25 mouse cellular contexts compared by ENCODE assay signal in the genomic region with DNA sequence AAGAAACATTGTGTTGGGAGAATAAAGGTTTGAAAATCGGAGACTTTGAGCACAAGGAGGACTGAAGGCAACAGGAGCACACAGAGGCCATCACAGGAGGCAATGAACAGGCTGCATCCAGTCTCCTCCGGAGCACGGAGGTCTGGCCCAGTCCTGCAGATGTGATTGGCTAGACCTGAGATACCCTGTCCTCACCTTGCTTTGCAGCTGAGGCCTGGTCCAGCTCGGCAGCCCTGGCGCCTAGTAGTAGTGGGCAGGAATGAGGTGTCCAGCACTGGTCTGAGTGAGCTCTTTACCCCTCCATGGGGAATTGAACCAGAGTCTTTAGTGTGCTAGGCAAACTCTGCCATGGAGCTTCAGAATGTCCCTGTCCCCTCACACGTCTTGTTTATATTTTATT. TPM values are rescaled to one million over a fixed set of nuclear protein-coding genes. Genes with fewer than 3 reads are reported as not detected.
DNase-seq lines count a peak whose midpoint lies in the region; ATAC-seq and TF ChIP-seq lines count a peak whose summit lies in the region.
"Had no signal": no experiment of that assay in that cellular context is flagged by ENCODE, and none has a peak within 500 bp of the region (broad histone marks: within the 10 kb centered on the region; RNA-seq: fewer than 3 reads in every experiment).

No protein-coding gene starts in this region.

- H3K27ac ChIP-seq in spleen, adult 2 months (ENCODE audit: insufficient read depth, low read length): peak overlapping the region; percentile 98
- H3K27ac ChIP-seq in bone marrow, adult 2 months (ENCODE audit: control insufficient read depth, insufficient read depth, low read depth, low read length, poor library complexity): peak overlapping the region; percentile 93
- H3K27ac ChIP-seq in liver, embryonic 15.5 days (replicated peaks): peak overlapping the region; percentile 81
- H3K27ac ChIP-seq: hindbrain, embryonic 13.5 days; limb, embryonic 12.5 days; lung, embryonic 15.5 days; neural tube, embryonic 15.5 days; stomach, embryonic 15.5 days had no signal

- no peak; the same call in 1 of the 2 replicates for ATAC-seq in liver, embryonic 15.5 days (ENCODE audit: insufficient read depth)
- no peak for ATAC-seq in erythroid progenitor cell, adult 5-6 weeks (replicated peaks; ENCODE audit: low FRiP score, poor library complexity, severe bottlenecking)
- ATAC-seq: forebrain, postnatal 0 days; inflammation-experienced regulatory T-cells, adult 6 months; Patski had no signal

- H3K9ac ChIP-seq in liver, embryonic 15.5 days: peak overlapping the region; percentile 9; the same call in 1 of the 2 replicates
- H3K9ac ChIP-seq: forebrain, postnatal 0 days; hindbrain, embryonic 13.5 days; limb, embryonic 12.5 days; lung, embryonic 15.5 days; midbrain, embryonic 12.5 days; neural tube, embryonic 15.5 days; stomach, embryonic 15.5 days had no signal

- peaks cover 5% of the 10 kb centered on the region; the same call in 1 of the 2 replicates for H3K36me3 ChIP-seq in spleen, adult 2 months (ENCODE audit: control insufficient read depth, insufficient read depth, low read length)
- no peaks in the 10 kb centered on the region for H3K36me3 ChIP-seq in liver, embryonic 15.5 days (replicated peaks)
- H3K36me3 ChIP-seq: hindbrain, embryonic 13.5 days; limb, embryonic 12.5 days; lung, embryonic 15.5 days; midbrain, embryonic 12.5 days; neural tube, embryonic 15.5 days; stomach, embryonic 15.5 days had no signal

- H3K4me3 ChIP-seq in spleen, adult 2 months (ENCODE audit: extremely low read depth, insufficient read depth, insufficient read length): peak overlapping the region; percentile 82
- peak overlapping the region; percentile 70 for H3K4me3 ChIP-seq in bone marrow, adult 2 months (replicated peaks; ENCODE audit: control insufficient read depth, low read depth, low read length)
- H3K4me3 ChIP-seq in liver, embryonic 15.5 days (replicated peaks): peak overlapping the region; percentile 37
- H3K4me3 ChIP-seq: hindbrain, embryonic 13.5 days; limb, embryonic 12.5 days; lung, embryonic 15.5 days; midbrain, embryonic 12.5 days; neural tube, embryonic 15.5 days; stomach, embryonic 15.5 days had no signal

- no peak for TF ChIP-seq CTCF in spleen, adult 2 months (IDR thresholded peaks at IDR 0.05; ENCODE audit: extremely low read depth, insufficient read depth, insufficient read length, insufficient replicate concordance)
- no peak for TF ChIP-seq CTCF in bone marrow, adult 2 months (IDR thresholded peaks at IDR 0.05; ENCODE audit: control insufficient read depth, insufficient read depth, low read length)

- peak; percentile 23; the same call in 1 of the 2 replicates for TF ChIP-seq POLR2A in spleen, adult 2 months (IDR thresholded peaks at IDR 0.05; ENCODE audit: low read depth, low read length)
- TF ChIP-seq POLR2A in bone marrow, adult 2 months (IDR thresholded peaks at IDR 0.05; ENCODE audit: borderline replicate concordance, control insufficient read depth, low read depth, low read length): peak; percentile 35; the same call in 1 of the 2 replicates

- H3K4me1 ChIP-seq in spleen, adult 2 months (ENCODE audit: control insufficient read depth, insufficient read depth, insufficient read length): peaks cover 53% of the 10 kb centered on the region
- H3K4me1 ChIP-seq in bone marrow, adult 2 months (ENCODE audit: control insufficient read depth, insufficient read depth, low read length): peaks cover 4% of the 10 kb centered on the region; the same call in 1 of the 2 replicates
- peaks cover 46% of the 10 kb centered on the region for H3K4me1 ChIP-seq in liver, embryonic 15.5 days (replicated peaks)
- H3K4me1 ChIP-seq: stomach, embryonic 15.5 days had no signal

- no peaks in the 10 kb centered on the region for H3K9me3 ChIP-seq in liver, embryonic 15.5 days (replicated peaks)
- H3K9me3 ChIP-seq: hindbrain, embryonic 13.5 days; limb, embryonic 12.5 days; lung, embryonic 15.5 days; midbrain, embryonic 12.5 days; neural tube, embryonic 15.5 days; stomach, embryonic 15.5 days had no signal

- peak overlapping the region; percentile 48 for H3K4me2 ChIP-seq in liver, embryonic 15.5 days
- H3K4me2 ChIP-seq: hindbrain, embryonic 13.5 days; limb, embryonic 12.5 days; lung, embryonic 15.5 days; midbrain, embryonic 12.5 days; neural tube, embryonic 15.5 days; stomach, embryonic 15.5 days had no signal

- no peaks in the 10 kb centered on the region for H3K27me3 ChIP-seq in spleen, adult 2 months (ENCODE audit: control insufficient read depth, insufficient read depth, low read length)
- no peaks in the 10 kb centered on the region for H3K27me3 ChIP-seq in liver, embryonic 15.5 days
- H3K27me3 ChIP-seq: hindbrain, embryonic 13.5 days; limb, embryonic 12.5 days; lung, embryonic 15.5 days; midbrain, embryonic 12.5 days; neural tube, embryonic 15.5 days; Patski; stomach, embryonic 15.5 days had no signal

- 30% methylated on average over 6 of the region's 6 CpGs for WGBS in spleen, adult 2 months
- WGBS in bone marrow, adult 2 months: 30% methylated on average over 6 of the region's 6 CpGs
- 49% methylated on average over 6 of the region's 6 CpGs for WGBS in liver, embryonic 15.5 days (ENCODE audit: insufficient replicate concordance)

- peak in 1 of 2 experiments; percentile 33 for DNase-seq in spleen, adult 2 months (ENCODE audit: low read depth in 1 of 2, low spot score in 2 of 2)
- no peak for DNase-seq in spleen, adult 18-20 months
- no peak for DNase-seq in right cerebral cortex, postnatal 10 days (ENCODE audit: low spot score in 2 of 2)
- DNase-seq in embryo, embryonic 10.5 days (ENCODE audit: low spot score): no peak
- DNase-seq: adrenal gland, postnatal 36 days; cerebellum, adult 11 months; cerebellum, adult 9-11 months; forebrain, postnatal 0 days; gastrocnemius, postnatal 36 days; heart, postnatal 36 days; layer of hippocampus, postnatal 36 days had no signal

RNA-seq across cellular contexts. Expression of a gene that starts 0.7 kb away (rescaled TPM):
- polyA plus RNA-seq in spleen, adult 2 months (2012; rRNA removed): 98.5 and 112 TPM in 2 replicates
- polyA plus RNA-seq in bone marrow, adult 2 months (2011; ENCODE audit: insufficient read depth, insufficient read length, low replicate concordance, missing spikeins): 41.3 and 96.3 TPM in 2 replicates
- polyA plus RNA-seq in liver, embryonic 15.5 days (2015; fragmentation: Nextera tagmentation; extraction: Ambion mirVana): 57.4 and 80.7 TPM in 2 replicates
- 5.0 and 6.3 TPM in 2 replicates for total RNA-seq in erythroid progenitor cell, adult 5-6 weeks (2015; ENCODE audit: low replicate concordance)
- 2.7 and 3.0 TPM in 2 replicates for total RNA-seq in erythroid progenitor cell, adult 5-6 weeks (2017; ENCODE audit: low replicate concordance)
- total RNA-seq: forebrain, postnatal 0 days; gastrocnemius, postnatal 36 days; layer of hippocampus, postnatal 36 days; left cerebral cortex, postnatal 10 days had no signal
- polyA plus RNA-seq: forebrain, embryonic 11.5 days; forebrain, postnatal 0 days; heart, embryonic 14.5 days; Patski had no signal
